Mouse (Mus musculus): ENCODE measurements at regions not wholly inside any gene's neighbourhood (a gene's known extent, or its start where the extent isn't known, plus 50 kb on each side); places are given as distances from the start of the nearest gene placed in this dataset.

DNA sequence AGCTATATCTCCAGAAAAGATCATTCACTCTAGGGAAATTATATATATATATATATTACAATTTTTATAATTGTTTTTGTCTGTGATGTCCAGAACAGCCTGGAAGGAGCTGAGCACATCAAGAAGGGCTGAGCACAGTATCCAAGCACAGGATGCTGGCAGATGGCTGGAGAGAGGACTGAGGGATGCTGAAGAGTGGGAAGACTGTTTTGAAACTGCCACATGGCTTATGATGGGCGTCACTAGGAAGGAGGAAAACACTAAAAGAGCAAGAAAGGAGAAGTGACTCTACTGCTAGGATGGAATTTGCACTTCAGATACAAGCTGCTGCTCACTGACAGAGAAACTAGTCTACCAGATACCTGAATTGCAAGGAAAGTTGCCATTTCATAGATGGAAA, 50.4 kb upstream of the Atg10 start:
- no peaks in the 10 kb centered on the region for H3K4me1 ChIP-seq (ENCODE audit: control insufficient read depth, insufficient read depth, low read length)
- 77% methylated on average over 1 of the region's 1 CpGs for WGBS

DNA sequence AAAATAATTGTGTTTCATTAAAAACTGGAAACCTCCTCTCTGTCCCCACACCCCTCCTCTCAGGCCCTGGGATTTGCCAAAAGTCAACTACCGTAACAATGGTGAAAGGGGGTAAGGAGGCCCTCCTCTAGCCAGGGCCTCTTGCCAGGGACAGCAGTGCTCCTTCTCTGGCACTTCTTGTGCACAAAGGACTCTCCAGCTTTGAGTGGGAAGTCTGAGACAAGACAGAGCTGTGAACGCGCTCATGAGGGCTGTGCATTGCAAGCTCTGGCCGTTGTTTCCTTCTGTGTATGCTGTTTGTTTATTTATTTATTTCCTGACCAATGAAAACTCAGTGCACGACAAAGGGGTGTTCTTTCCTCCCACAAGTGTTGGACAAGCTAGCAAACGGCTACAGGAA, 50.8 kb upstream of the Atg10 start:
- H3K79me2 ChIP-seq (ENCODE audit: control insufficient read depth, insufficient read depth, low read length) = no peaks in the 10 kb centered on the region
- WGBS = 73% methylated on average over 6 of the region's 6 CpGs
- DNase-seq (ENCODE audit: extremely low read depth, low read depth, low spot score) = no peak
- H3K36me3 ChIP-seq (ENCODE audit: control insufficient read depth, insufficient read depth, low read length) = no peaks in the 10 kb centered on the region
- H3K9ac ChIP-seq (ENCODE audit: low read depth, low read length) = no peak overlapping the region
- H3K4me1 ChIP-seq (ENCODE audit: control insufficient read depth, insufficient read depth, low read length) = no peaks in the 10 kb centered on the region
- H3K4me3 ChIP-seq (ENCODE audit: insufficient read depth, low read depth, low read length) = no peak overlapping the region
- H3K27ac ChIP-seq (replicated peaks; ENCODE audit: insufficient read depth, low read depth, low read length) = no peak overlapping the region
- H3K27me3 ChIP-seq (ENCODE audit: control insufficient read depth, insufficient read depth, low read length) = no peaks in the 10 kb centered on the region
- no peak for TF ChIP-seq POLR2A (IDR thresholded peaks at IDR 0.05; ENCODE audit: extremely low read depth, insufficient read depth, low read length)
- TF ChIP-seq CTCF (IDR thresholded peaks at IDR 0.05; ENCODE audit: low read depth, low read length) = no peak

More for the DNA sequence above, 50.4 kb upstream of the Atg10 start:
- Histone ChIP-seq H3K4me3 (ENCODE audit: insufficient read depth, low read depth, low read length) (no peak overlapping the region), H3K27me3 (ENCODE audit: control insufficient read depth, insufficient read depth, low read length) (no peaks in the 10 kb centered on the region), H3K36me3 (ENCODE audit: control insufficient read depth, insufficient read depth, low read length) (no peaks in the 10 kb centered on the region), H3K79me2 (ENCODE audit: control insufficient read depth, insufficient read depth, low read length) (no peaks in the 10 kb centered on the region), H3K9ac (ENCODE audit: low read depth, low read length) (no peak overlapping the region), H3K27ac (replicated peaks; ENCODE audit: insufficient read depth, low read depth, low read length) (no peak overlapping the region)
- TF ChIP-seq CTCF (IDR thresholded peaks at IDR 0.05; ENCODE audit: low read depth, low read length) (no peak), POLR2A (IDR thresholded peaks at IDR 0.05; ENCODE audit: extremely low read depth, insufficient read depth, low read length) (no peak)
- DNase-seq (ENCODE audit: extremely low read depth, low read depth, low spot score) = no peak

DNA sequence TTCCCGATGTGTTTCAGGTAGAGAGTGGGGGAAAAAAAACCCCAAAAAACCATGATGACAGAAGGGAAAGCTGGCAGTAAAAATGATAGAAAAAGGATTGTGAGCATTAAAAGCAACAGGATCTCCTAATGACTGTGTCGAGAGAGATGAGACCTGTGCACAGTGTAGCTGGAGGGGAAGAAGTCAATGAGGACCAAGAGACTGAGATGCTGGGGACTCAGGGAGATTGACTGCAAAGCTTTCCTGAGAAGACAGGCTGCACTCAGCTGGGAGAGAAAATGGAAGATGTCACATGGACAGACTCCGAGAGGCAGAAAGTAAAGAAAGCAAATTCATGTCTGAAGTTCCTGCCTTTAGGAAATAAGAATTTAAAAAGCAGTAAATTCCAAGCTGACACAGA, 55.7 kb upstream of the Atg10 start:
- no peak for DNase-seq (ENCODE audit: extremely low read depth, low read depth, low spot score)
- Histone ChIP-seq H3K36me3 (ENCODE audit: control insufficient read depth, insufficient read depth, low read length) (no peaks in the 10 kb centered on the region), H3K27ac (replicated peaks; ENCODE audit: insufficient read depth, low read depth, low read length) (no peak overlapping the region), H3K79me2 (ENCODE audit: control insufficient read depth, insufficient read depth, low read length) (no peaks in the 10 kb centered on the region), H3K9ac (ENCODE audit: low read depth, low read length) (no peak overlapping the region), H3K4me1 (ENCODE audit: control insufficient read depth, insufficient read depth, low read length) (no peaks in the 10 kb centered on the region), H3K27me3 (ENCODE audit: control insufficient read depth, insufficient read depth, low read length) (no peaks in the 10 kb centered on the region), H3K4me3 (ENCODE audit: insufficient read depth, low read depth, low read length) (no peak overlapping the region)
- WGBS = 89% methylated on average over 3 of the region's 3 CpGs
- TF ChIP-seq CTCF (IDR thresholded peaks at IDR 0.05; ENCODE audit: low read depth, low read length) = no peak
- TF ChIP-seq POLR2A (IDR thresholded peaks at IDR 0.05; ENCODE audit: extremely low read depth, insufficient read depth, low read length) = no peak

DNA sequence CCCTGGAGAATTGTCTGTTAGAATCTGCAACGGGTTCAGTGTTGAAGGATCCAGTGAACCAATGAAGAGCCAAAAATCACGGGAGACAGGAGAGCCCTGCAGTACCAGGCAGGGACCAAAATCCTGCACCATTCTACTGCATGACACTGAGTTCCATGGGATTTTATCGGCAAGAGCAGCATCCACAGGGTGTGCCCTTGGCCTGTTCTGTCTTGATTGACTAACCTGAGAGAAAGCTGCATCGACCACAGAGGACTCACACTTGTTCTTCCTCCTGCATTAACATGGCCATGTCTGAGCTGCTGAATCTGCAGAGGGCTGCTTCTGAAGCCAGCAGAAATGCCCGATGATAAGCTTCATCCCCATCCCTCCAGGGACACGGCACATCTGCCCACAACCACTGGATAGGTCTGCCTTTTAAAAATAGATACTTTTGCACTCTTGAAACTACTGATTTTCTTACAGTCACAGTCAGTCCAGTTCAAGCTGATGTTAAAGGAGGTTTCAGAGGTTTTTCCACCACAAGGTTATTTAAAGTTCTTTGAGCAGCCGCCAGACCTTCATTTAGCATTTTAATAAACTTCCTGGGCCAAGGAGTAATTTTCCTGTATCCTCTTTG, 71.9 kb upstream of the Atg10 start:
- no peaks in the 10 kb centered on the region for H3K36me3 ChIP-seq (ENCODE audit: control insufficient read depth, insufficient read depth, low read length)
- 79% methylated on average over 7 of the region's 7 CpGs for WGBS
- H3K27me3 ChIP-seq (ENCODE audit: control insufficient read depth, insufficient read depth, low read length) = no peaks in the 10 kb centered on the region
- no peak for TF ChIP-seq CTCF (IDR thresholded peaks at IDR 0.05; ENCODE audit: low read depth, low read length)
- TF ChIP-seq POLR2A (IDR thresholded peaks at IDR 0.05; ENCODE audit: extremely low read depth, insufficient read depth, low read length) = no peak
- no peaks in the 10 kb centered on the region for H3K79me2 ChIP-seq (ENCODE audit: control insufficient read depth, insufficient read depth, low read length)
- no peaks in the 10 kb centered on the region for H3K4me1 ChIP-seq (ENCODE audit: control insufficient read depth, insufficient read depth, low read length)
- no peak overlapping the region for H3K4me3 ChIP-seq (ENCODE audit: insufficient read depth, low read depth, low read length)
- H3K9ac ChIP-seq (ENCODE audit: low read depth, low read length) = no peak overlapping the region
- no peak for DNase-seq (ENCODE audit: extremely low read depth, low read depth, low spot score)
- H3K27ac ChIP-seq (replicated peaks; ENCODE audit: insufficient read depth, low read depth, low read length) = no peak overlapping the region

DNA sequence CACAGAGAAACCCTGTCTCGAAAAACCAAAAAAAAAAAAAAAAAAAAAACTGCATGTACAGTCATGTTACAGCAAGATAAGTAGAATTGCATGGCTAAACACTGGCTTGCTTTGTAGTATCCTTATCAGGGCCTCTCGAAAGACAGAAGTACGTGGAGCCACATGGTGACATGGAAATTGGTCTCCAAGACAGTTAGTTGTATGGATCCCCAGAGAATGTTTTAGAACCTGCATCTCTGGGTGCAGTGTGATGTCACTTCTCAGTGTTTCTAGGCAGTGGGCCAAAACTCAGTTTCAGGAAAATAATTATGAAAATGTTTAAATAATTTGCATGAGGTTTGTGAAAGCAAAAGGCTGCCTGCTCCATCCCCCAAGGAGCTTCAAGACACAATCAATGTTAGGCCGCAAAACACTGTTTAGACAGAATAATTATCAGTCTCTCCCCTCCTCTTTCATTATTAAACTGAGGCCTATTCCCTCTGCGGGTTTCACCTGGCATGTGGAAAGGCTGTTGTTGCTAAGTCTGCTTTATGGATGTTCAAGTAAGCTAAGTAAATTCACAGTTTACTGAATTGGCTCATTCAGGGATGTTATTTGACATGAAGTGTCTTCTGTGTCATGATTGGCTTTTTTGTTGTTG, 72.9 kb upstream of the Atg10 start:
- 81% methylated on average over 5 of the region's 5 CpGs for WGBS

DNA sequence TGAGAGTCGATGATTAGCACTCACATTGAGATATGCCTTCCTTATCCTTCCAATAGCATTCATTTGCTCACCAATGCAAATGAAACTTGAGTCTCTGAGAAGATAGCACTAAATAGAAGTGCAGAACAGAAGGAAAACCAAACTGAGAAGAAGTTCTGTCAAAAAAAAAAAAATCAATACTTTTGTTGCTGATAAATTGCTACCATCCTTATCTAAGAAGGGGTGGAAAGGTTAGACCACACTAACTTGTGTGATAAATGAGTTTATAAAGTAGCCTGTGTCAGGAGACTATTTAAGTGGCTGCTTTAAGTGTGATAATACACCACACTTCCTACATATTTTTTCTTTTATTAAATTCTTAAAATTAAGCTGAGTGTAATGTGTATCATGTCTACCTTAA, 78.1 kb upstream of the Atg10 start:
- Histone ChIP-seq H3K27ac (replicated peaks; ENCODE audit: insufficient read depth, low read depth, low read length) (no peak overlapping the region), H3K4me3 (ENCODE audit: insufficient read depth, low read depth, low read length) (no peak overlapping the region), H3K9ac (ENCODE audit: low read depth, low read length) (no peak overlapping the region), H3K27me3 (ENCODE audit: control insufficient read depth, insufficient read depth, low read length) (no peaks in the 10 kb centered on the region), H3K79me2 (ENCODE audit: control insufficient read depth, insufficient read depth, low read length) (no peaks in the 10 kb centered on the region), H3K36me3 (ENCODE audit: control insufficient read depth, insufficient read depth, low read length) (no peaks in the 10 kb centered on the region), H3K4me1 (ENCODE audit: control insufficient read depth, insufficient read depth, low read length) (no peaks in the 10 kb centered on the region)
- TF ChIP-seq CTCF (IDR thresholded peaks at IDR 0.05; ENCODE audit: low read depth, low read length) (no peak), POLR2A (IDR thresholded peaks at IDR 0.05; ENCODE audit: extremely low read depth, insufficient read depth, low read length) (no peak)
- DNase-seq (ENCODE audit: extremely low read depth, low read depth, low spot score) = no peak
- WGBS = 66% methylated on average over 1 of the region's 1 CpGs

More for the DNA sequence above, 72.9 kb upstream of the Atg10 start:
- Histone ChIP-seq H3K9ac (ENCODE audit: low read depth, low read length) (no peak overlapping the region), H3K36me3 (ENCODE audit: control insufficient read depth, insufficient read depth, low read length) (no peaks in the 10 kb centered on the region), H3K27me3 (ENCODE audit: control insufficient read depth, insufficient read depth, low read length) (no peaks in the 10 kb centered on the region), H3K27ac (replicated peaks; ENCODE audit: insufficient read depth, low read depth, low read length) (no peak overlapping the region), H3K4me3 (ENCODE audit: insufficient read depth, low read depth, low read length) (no peak overlapping the region), H3K4me1 (ENCODE audit: control insufficient read depth, insufficient read depth, low read length) (no peaks in the 10 kb centered on the region), H3K79me2 (ENCODE audit: control insufficient read depth, insufficient read depth, low read length) (no peaks in the 10 kb centered on the region)
- DNase-seq (ENCODE audit: extremely low read depth, low read depth, low spot score) = no peak
- no peak for TF ChIP-seq CTCF (IDR thresholded peaks at IDR 0.05; ENCODE audit: low read depth, low read length)
- no peak for TF ChIP-seq POLR2A (IDR thresholded peaks at IDR 0.05; ENCODE audit: extremely low read depth, insufficient read depth, low read length)
